Mouse (Mus musculus) cerebellum, adult 18-20 months (tissue): ENCODE data around the gene Atl1.

ENCODE experiments used
- DNase-seq, 2 experiments: peaks; one replicate each; pipeline ENCODE4 v3.0.0; 2021

The Atl1 gene

GRCm38 (mm10) chr12:69885170-69885923, 7.1 kb upstream of the Atl1 start:
- DNase-seq, result no peak

DNA sequence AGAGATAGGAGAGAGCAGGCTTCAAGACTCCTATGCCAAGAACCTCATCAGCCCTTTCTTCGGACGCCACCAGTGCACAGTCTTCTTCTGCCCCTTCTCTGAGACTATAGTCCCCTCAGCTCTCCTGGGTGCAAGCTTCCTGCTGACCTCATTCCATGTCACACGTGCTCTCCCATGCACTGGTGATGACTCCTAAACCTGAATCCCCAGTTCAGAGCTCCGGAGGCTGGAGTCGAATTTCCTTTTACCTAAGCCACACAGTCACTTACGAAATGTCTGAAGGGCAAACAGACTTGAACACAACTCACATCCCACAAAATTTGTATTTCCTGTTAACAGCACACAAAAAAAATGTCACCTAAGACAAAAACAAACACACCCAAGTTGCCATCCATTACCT, 4.6 kb upstream of the Atl1 start:
- no peak for DNase-seq

DNA sequence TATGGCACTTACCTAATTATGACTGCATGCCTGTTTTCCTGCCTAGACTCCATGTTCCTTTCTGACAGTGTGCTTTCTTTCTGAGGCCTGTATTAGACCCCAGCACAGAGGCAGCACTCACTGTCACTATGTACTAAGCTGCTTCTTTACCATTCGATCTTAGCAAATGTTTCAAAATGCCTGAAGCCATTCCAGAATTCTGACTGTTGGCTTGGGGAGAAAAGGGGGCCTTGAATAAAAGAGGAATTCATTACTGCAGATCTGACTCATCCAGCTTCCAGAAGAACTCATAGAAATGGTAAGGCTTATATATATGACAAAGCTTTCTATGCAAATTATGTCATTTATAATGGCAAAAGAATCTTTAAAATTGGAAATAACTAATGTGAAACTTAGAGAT, 4.1 kb upstream of the Atl1 start:
- DNase-seq, result no peak

GRCm38 (mm10) chr12:69890051-69890450, 2.4 kb upstream of the Atl1 start:
- DNase-seq, result no peak

DNA sequence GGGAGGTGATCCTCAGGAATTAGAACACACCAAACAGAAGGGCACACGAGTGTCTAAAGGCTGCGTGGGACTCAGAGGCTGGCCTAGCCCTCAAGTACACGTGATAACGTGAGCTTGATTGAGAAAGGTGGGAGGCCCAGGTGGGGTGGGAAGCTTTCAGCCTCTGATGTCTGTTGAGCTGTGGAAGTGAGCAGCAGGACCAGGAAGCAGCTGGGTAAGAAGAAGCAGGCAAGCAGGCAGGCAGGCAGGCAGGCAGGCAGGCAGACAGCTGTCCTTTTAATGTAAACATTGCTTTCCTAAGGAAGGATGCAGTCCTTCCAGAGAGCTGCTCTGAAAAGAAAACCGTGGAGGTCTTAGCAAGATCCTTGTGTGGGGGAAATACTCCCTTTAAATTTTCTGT, 1.9 kb upstream of the Atl1 start:
- no peak for DNase-seq

DNA sequence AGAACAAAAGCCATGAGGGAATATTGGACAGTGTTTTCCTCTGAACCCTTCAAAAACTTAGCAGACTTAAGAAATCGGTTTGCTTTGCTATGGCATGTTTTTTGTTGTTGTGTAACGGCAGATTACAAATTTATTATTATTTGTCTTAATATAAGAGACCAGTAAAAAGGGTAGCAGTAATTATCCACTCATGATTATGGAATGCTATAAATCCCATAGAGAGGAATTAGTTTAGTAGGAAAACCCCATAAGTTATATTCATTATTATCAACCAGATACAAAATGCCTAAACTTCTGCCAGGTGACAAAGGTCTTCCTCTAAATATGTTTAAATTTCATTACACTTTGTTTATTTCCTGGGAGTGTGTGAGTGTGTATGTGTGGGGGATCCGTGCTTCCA, 693 bp upstream of the Atl1 start:
- DNase-seq, result no peak

DNA sequence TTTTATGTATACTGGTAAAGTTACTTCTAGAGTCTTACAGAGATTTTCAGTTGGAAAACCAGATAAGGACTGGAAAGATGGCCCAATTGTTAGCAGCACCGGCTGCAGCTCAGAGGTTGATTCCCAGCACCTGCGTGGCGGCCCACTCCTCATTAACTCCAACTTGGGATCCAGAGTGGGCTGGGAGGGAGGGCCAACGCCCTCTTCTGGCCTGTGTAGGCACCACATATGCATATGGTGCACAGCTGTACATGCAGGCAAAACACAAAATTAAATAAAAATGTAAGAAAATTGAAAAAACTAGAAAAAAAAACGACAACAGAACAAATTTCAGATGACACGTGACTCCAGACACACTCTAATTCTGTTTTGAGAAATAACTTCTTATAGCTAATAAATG, 1.5 kb downstream of the Atl1 start:
- DNase-seq, result no peak

DNA sequence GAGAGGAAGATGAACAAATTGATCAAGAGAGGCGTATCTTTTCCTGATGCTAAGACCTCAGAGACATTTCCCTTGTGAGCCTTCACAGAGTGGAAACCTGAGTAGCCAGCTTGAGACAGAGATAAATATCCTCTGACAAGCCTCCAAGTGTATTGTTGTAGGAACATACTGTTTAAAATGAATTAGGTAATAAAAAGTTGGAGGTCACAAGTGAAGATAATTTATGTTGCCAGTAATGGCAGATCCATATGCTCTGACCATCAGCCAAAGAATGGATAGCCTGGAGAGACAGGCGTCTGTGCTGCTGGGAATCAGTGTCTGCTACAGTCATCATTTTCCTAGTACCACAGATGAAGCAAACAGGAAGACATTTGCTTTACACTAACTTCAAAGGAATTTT, 2.6 kb downstream of the Atl1 start:
- no peak for DNase-seq

GRCm38 (mm10) chr12:69898119-69898518, 5.7 kb downstream of the Atl1 start:
- DNase-seq, result no peak

DNA sequence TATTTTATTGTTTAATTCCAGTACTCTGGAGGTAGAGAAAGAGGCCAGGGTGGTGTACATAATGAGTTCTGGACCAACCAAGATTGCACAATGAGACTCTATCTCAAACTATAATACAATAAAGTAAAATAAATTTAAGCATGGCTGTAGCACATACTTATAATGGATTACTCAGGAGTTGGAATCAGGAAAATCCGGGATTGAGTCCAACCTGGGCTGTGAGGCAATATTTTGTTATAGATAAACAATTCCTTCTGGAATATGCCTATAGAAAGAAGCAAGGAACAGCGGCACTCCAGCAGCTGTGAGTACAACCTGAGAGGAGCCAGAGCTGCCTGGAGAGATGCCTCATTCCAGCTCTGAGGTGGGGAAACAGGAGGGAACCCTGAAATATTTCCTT, 12.6 kb downstream of the Atl1 start:
- no peak for DNase-seq

GRCm38 (mm10) chr12:69907667-69908510, 15.5 kb downstream of the Atl1 start:
- peak; percentile 81 to 83 for DNase-seq

GRCm38 (mm10) chr12:69908511-69908900, 16.1 kb downstream of the Atl1 start:
- DNase-seq, result peak; percentile 83 to 88

- no peak for DNase-seq
Observed at GRCm38 (mm10) chr12:69911906-69912305, 19.5 kb downstream of the Atl1 start.

GRCm38 (mm10) chr12:69912737-69913136, 20.3 kb downstream of the Atl1 start:
- DNase-seq, result no peak

DNA sequence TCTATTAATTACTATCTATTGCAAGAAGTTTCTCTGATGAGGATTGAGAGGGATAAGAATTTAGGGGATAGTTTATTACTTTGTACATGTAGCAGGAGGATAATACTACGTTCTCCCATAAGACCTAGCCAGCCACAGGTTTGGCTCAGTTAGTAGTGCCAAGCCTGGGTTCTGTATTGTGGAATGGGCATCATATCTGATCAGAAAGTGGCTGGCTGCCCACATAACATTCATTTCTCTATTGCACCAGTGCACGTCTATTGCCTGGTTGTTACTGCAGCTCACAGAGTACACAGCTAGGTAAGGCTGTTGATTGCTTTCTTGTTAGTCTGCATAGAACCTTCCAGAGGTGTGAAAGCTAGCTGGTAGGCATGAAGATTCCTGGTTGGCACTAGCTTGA, 25.5 kb downstream of the Atl1 start:
- no peak for DNase-seq

DNA sequence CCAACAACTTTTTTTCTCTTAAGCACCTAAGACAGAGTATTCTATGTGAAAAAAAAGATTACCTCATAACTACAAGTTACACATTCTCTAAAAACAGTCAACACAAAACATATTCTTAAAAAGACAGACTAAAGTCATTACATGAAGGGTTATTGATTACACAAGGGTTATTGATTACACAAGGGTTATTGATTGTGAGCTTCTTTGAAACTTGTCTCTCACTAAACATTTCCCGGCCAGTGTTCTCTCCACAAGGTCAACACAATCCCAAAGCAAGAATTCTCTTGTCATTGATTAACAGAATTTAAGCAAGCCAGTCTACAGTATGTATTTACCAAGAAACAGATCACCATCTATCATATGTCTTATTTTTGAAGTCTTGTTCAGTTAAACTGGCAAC, 29.7 kb downstream of the Atl1 start:
- no peak for DNase-seq

DNA sequence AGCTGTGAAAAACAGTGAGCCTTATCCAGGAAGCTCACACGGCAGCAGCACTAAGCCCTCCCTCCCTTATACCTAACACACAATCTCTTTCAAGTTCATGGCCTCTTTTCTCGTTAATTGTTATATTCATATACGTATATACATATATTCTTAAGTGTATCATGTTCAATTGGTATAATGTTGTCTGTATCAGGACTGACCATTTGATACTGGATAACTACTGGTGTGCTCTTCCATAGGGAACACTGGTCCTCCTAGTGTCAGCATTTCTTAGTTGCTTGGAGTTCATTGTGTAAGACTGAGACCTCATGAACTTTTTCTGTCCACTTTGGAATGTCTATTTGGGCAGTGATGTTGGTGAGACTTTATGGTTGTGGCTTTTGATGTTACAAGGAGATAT, 30.7 kb downstream of the Atl1 start:
- no peak for DNase-seq

- no peak for DNase-seq
Observed at GRCm38 (mm10) chr12:69923603-69924002, 31.2 kb downstream of the Atl1 start.

DNA sequence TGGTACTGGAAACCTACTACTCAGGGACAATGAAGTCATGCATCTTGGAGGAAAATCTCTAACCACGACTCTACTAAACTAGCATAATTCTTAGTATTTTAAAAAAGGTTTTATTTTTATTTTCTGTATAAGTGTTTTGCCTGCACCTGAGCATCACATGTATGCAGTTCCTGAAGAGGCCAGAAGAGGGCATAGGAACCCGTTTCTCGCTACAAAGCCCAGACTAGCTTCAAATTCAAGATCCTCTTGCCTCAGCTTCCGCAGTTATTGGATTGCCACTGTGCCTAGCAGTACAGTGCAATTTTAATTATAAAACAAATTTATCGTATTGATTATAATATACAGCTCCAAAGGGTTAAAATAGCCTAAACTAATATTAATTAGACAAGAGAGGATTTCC, 31.6 kb downstream of the Atl1 start:
- peak; percentile 32 to 44 for DNase-seq

DNA sequence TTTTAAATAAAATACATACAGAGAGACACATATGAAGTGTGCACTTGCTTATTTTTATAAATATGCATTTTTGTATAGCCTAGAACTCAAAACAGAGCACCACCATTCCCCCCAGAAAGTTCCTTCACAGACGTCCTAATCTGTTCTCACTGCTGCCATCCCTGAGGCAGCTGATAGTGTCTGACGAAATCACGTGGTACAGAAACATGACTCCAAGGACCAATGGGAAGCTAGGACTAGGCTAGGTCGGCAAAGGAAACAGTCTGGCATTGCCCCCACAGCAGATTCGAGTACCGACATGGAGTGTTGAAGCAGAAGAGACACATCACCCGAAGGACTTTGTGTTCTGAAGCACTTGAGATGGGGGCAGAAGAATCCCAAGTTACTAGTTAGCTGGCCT, 34.3 kb downstream of the Atl1 start:
- DNase-seq, result no peak

- no peak for DNase-seq
Observed at GRCm38 (mm10) chr12:69937731-69938130, 45.3 kb downstream of the Atl1 start.

GRCm38 (mm10) chr12:69939291-69939690, 46.9 kb downstream of the Atl1 start:
- DNase-seq, result no peak

GRCm38 (mm10) chr12:69941655-69942329, 49.4 kb downstream of the Atl1 start:
- DNase-seq, result no peak

GRCm38 (mm10) chr12:69945861-69946260, 53.4 kb downstream of the Atl1 start:
- no peak for DNase-seq
